Mouse (Mus musculus) embryo, embryonic 10 days (tissue): ENCODE measurements at regions not wholly inside any gene's neighbourhood (a gene's known extent, or its start where the extent isn't known, plus 50 kb on each side); places are given as distances from the start of the nearest gene placed in this dataset.

Experiments used
- DNase-seq: peaks from one replicate; pipeline ENCODE4 v3.0.0-alpha.2; 2015; ENCODE audit warnings: low spot score

DNA sequence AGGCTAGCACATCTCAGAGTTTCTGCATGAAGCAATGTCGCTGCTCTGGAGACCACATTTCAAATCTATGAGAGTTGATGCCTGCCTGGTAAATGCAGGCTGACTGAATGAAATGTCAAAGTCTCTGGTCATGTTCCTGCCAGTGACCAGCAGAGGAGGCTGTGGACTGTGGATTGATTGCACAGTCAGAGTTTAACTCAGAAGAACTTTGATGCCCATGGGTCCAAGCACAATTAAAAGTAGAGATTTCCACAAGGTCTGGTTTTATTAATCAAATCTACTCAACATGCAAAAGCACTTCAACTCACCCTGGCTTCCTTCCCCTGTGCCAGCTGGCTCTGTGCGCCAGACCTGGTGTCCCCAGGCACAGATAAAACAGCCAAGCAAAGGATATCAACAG, 81.3 kb downstream of the Hsd17b3 start:
- peak; percentile 32 for DNase-seq

DNA sequence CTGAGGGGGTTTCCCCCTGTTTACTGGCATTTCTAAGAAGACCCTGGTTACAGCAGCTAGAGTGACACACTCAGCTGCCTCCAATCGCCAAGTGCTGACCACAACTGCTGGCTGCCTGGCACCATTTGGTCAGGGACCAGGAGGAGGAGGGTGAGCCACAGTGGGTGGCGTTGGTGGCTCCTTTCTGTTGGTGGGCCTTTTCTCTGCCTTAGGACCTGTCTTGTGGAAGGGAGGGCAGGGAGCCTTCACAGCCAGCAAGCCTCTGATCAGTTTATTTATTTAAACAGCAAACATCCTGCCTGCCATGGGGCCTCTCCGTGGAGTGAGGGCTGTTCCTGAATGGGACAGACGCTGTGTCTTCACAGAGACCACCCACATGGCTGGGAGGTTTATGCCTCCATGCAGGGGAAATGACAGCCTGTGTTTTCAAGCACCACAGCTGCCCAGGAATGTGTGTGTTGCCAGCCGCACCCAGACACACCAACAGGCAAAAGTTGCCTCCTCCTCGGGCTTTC, 86.0 kb downstream of the Hsd17b3 start:
- DNase-seq = peak; percentile 89

- no peak for DNase-seq
These were observed 88.7 kb downstream of the Hsd17b3 start for GRCm38 (mm10) chr13:64000303-64000702.

DNA sequence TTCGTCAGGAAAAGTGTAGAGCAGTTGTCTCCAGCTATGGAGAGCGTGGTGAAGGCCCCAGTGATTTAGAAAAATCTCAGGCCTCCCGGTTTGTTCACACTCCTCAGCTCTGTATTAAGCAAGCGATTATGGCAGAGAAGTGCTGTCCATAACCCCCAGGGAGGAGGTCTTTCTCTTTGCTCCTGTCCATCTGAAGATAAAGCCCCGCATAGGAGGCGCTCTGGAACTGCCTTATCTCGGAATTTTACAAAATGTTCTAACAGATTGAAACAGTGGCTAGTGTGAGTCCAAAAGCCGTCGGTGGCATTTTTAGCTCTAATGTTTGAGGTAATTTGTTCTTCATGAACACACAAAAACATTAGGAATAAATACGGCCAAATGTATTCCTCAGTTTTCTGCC, 90.4 kb downstream of the Hsd17b3 start:
- DNase-seq = no peak

- no peak for DNase-seq
These were observed 95.1 kb downstream of the Hsd17b3 start for GRCm38 (mm10) chr13:63993857-63994477.

GRCm38 (mm10) chr13:63992989-63993388, 96.0 kb downstream of the Hsd17b3 start:
- DNase-seq = no peak

- peak; percentile 51 for DNase-seq
These were observed 98.5 kb downstream of the Hsd17b3 start for GRCm38 (mm10) chr13:63990480-63990958.

DNA sequence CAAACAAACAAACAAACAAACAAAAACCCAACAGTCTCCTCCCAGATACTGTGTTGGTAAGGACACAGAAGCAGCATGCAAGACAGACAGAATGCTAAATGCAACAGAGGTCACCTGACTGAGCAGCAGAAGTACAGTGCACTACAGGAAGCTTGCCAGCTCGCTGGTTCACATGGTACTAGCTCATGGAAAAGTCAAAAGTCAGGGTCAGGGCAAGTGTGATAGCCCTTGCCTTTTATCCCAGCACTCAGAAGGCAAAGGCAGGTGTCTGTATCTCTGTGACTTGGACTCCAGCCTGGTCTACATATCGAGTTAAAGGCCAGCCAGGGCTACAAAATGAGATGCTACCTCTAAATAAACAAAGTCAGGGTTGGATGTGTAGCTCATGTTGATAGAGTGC, 99.3 kb downstream of the Hsd17b3 start:
- no peak for DNase-seq

DNA sequence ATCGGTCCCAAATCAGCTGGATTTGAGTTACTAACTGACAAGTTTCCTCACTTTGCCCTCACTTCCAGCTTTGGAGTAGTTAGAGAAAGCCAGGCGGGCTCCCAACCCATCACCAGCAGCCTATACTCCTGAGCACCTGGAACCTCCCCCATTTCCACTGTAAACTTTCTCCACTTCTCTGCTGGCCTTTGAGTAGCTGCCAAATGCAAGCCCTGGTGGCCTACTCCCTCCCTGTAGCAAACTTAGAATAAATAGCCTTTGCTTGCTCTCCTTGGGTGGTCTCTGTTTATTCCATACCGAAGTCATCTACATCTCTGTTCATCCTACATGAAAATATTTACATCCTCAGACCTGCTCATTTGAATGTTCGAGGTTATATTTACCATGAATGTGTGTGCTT, 100.8 kb downstream of the Hsd17b3 start:
- DNase-seq = no peak

- no peak for DNase-seq
These were observed 102.3 kb downstream of the Hsd17b3 start for GRCm38 (mm10) chr13:63986681-63987080.

DNA sequence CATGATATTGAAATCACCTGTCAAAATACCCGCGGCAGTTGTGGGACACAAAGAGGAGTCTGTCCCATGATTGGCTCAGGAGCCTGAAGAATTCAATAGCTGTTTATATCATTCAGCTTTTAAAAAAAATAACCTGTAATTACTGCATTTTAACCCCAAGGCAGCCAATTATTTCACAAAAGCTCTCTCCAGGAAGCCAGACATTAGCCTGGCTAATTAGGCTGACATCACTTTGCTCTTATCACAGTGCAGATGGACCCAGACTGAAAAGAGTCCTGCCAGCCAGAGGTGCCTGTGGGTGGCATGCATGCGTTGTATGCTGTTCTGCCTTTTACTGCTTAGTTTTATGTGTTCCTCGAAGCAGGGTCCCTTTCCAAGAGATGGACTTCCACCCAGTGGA, 103.4 kb downstream of the Hsd17b3 start:
- DNase-seq = peak; percentile 24

DNA sequence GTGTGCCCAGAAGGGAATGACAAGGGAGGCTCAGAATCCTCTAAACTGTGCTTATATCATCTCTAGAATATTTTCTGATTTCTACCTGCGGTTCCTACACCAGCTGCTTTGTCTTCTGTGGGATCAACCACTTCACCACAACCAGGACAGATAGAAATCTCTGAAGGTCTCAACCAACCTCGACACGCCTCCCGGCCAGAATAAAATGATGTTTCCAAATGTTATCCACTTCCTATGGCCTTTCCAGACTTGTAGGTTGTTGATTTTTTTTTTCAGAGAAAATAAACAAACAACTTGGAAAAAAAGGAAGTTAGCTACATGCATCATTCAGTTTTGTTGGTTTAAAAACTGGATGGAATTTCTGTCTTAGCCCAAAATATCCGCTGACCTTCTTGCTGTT, 103.9 kb downstream of the Hsd17b3 start:
- DNase-seq = no peak

DNA sequence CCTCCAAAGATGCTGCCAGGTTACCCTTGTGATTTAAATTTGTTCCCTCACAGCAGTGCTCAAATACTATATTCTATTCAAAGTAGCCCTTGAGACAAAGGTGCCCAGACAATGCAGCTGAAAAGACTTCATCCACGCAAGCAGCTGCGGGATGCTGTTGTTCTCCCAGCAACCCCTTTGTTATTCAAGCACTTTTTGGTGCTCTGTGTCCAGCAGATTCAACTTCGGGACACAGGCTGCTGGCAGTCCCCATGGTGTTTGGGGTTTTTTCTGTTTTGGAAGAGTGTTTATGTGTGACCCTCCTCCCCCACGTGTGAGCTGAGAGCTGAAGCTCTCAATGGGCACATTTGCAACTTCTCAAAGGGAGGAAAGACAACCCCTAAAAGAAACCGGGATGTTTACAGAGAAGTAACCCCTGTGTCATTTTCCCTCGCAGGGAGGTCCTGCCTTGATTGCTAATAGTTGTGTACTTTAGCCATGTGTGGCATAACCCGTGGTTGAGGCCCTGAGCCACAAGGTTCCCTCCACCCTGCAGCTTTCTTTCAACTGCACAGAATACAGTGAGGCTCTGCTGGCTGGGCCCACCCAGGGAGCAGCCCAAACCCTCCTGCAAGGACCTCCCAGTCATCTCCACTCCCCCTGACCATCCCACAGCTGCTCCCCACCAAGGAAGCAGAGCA, 108.9 kb downstream of the Hsd17b3 start:
- DNase-seq = peak; percentile 67

DNA sequence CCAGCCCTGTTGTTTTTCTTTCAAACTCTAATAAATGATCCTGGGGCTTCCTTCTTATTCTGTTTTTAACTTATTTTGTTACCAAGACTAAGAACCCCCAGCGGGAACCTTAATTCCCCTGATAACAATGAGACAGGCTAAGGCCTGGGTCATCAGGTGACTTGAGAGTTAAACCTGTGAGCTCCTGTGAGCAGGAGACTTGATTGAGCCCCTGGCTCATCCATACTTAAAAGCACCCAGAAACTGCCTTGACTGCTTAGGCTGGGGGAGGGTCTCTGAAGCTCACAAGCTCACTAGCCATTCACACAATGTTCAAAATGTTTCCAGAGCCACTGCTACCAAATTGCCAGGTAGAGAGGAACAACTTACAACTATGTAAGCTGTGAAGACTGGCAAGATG, 109.4 kb downstream of the Hsd17b3 start:
- DNase-seq = no peak

- no peak for DNase-seq
These were observed 119.1 kb downstream of the Hsd17b3 start for GRCm38 (mm10) chr13:63969907-63970306.

GRCm38 (mm10) chr13:63968623-63969022, 120.4 kb downstream of the Hsd17b3 start:
- DNase-seq = no peak

GRCm38 (mm10) chr13:63957098-63957497, 131.9 kb downstream of the Hsd17b3 start:
- DNase-seq = peak; percentile 35

- DNase-seq = no peak
These were observed 134.7 kb downstream of the Hsd17b3 start for GRCm38 (mm10) chr13:63954305-63954704.

GRCm38 (mm10) chr13:63951922-63952734, 136.9 kb downstream of the Hsd17b3 start:
- peak; percentile 91 for DNase-seq

DNA sequence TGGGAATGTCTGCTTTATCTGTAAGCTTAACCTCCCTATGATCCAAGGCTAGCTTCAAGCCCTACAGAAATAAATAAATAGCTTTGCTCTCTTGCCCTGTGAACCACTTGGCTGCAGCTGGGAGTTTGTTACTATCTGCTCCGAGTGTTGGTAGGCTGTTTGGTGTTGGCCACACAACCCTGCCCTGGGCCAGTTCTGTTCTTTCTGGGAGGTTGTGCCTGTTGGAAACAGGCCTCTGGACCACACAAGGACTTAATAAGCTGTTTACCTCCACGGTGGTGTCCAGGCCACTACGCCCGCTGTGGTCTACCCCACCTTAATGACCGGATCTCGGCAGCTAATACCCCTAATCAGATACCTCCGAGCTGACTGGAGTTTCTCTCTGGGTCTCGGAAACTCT, 136.1 kb downstream of the Ercc6l2 start:
- DNase-seq = peak; percentile 49
